Mouse (Mus musculus) kidney, postnatal 36 days (tissue): ENCODE results near the gene Syt8.
"Not testable (repeated sequence)": the region's sequence is repeated elsewhere in the genome, so short reads cannot be mapped to it uniquely, and the experiment has no call there.

Source experiments
- DNase-seq, 2 experiments: peaks; one replicate each; pipeline ENCODE4 v3.0.0; 2021 to 2022; ENCODE audit warnings: mixed read lengths in 2 of 2

Gene Syt8

DNA sequence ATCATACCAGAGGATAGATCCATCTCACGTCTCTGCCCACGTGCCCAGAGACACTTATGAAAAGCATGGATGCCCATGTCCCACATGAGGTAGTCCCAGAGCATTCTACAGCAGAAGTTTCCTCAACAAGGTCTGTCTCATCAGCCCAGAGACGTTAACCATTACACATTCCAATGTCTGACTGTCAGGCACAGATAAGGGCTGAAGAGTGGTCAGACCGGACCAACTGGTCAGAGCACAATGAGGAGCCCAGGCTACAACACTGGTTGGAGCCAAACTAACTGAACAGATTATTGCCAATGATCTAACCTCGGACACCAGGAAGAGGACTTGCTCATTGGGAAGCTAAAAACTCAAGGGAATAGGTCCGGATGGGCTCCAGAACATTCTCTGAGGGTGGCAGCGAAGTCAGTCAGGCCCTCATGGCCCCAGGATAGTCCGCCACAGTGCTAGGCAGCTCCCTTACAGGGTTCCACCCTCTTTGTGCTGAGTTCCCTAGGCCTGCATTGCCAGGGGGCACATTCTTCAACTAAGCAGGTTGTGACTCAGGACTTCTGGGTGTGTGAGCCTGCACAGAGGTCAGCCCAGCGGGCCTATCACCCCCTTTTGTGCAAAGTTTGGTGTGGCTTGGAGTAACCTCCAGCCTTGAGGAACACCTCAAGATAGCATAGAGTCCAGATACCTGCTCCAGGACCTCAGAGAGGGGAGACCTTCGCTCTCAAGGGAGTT lies at the start of gene Syt8:
TSS of gene Syt8 (plus strand) at position 714 of the 729 bp plus-strand sequence.
- no peak for DNase-seq

DNA sequence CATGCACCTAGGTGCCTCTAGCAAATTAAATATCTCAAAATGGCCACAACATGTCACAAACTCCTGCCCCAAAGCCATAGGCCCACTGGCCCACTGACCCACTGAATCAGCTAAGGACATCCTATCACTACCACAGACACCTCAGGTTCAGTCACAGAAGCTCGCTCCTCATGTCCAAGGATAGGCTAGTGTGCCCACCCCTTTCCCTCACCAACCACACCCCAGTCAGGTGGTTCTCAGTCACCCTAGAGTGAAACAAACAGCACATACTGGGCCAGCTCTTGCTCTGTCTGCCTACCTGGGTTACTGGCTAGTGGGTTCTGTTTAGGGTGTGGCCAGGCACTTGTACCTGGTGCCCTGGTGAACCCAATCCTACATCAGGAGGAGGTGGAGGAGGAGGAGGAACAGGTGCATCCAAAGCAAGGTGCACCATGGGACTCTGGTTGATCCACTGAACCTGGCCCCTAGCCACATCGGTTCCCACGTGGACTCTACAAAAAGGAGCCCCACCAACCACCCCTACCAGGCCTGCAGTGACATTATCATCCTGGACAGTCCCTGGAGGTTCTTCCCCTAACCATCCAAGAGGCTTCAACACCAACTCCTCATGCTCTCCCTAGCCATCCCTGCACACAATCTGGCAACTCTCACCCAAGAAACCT lies 48.8 kb upstream of the Syt8 start:
- no peak for DNase-seq

DNA sequence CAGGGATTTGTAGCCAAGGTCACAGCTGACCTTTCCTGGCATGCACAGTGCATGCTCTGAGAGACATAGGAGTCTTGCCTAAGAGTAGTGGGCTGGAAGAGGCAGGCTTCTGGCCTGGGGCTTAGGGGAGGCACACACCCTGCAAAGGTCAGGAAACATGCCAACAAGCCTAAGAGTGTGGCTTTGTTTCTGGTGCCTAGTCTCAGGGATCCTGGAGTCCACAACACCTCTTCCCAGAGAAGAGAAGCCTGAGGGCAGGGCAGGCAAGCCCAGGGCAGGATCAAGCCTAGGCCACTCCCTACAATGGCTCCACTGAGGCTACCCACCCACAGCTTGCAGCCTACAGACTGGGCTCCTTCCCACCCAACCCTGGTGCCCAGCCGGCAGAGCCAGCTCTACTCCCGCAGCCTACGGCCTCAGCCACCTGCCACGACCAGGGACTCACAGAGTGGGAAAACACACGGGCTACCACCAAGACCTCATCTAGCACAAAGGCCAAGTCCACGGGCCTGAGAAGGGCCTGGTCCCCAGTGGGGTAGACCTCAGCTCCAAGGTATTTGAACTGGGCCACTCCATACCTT lies 47.9 kb upstream of the Syt8 start:
- DNase-seq, result peak; percentile 33 to 47

DNA sequence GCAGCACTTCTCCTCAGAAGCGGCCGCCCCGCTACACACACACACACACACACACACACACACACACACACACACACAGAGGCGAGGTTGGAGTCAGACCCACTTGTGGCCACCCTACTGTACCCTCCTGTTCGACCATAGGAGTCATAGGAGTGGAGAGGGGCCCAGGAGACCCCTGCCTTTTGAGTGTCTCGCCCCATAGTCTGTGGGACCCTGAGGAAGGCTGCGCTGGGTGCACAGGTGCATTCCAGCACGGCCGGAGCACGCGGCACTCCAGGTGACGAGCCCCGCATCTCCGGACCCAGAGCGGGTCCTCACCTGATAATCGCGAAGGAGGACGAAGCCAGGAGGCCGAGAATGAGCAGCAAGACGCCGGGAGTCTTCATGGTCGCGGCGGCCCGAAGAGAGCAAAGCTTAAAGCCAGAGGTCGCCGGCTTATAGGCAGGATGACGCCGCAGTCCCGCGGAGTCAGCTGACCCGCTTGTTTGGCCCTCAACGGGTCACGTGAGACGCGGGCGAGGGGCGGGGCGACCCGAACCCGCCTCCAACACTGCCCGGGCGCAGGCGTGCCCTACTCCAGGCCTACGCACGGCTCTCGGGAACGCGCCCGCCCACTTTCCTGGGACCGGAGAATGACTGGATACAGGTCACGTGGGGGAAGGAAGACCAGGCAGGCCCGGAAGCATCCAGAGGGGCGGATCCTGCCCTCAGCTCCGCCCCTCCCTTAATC lies 47.1 kb upstream of the Syt8 start, which contains the start of gene Ctsd:
TSS of gene Ctsd (minus strand) at position 620 of the 730 bp plus-strand sequence.
- DNase-seq, result peak; percentile 99 to 100

DNA sequence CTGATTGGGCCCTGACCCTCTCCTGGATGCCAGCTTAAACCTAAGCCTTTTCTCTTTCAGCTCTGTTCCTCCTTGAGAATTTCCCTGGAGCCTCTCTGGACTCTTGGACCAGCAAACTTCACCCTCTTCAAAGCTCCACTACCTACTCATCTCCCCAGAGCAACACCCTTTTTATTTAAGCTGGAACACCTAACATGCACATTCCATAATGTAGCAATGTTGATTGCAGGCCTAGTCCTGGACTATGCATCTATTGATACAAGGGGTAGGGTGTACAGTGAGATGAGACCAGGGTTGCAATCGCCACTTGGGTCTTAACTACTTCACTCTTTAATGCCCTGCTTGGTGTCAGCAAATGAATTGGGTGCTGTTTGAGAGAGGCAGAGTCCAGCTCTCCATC lies 46.5 kb upstream of the Syt8 start:
- no peak for DNase-seq

DNA sequence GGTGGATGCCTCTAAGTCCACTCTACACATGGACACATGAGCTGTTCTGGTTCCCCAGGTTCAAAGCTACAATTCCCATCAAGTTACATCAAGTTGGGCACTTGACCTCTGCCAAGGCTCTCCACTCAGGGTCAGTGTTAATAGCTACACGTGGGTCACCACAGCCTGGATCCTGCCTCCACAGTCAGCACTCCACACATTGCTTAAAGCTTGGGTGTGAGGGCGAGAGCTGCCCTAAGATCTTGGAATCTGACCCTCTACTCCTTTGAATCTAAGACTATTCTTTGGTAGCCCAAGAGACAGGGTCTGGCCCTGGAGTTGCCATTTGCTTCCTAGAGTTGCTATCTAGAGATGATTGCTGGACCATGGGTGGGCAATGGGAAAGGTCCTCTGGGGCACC lies 45.9 kb upstream of the Syt8 start:
- DNase-seq, result no peak

DNA sequence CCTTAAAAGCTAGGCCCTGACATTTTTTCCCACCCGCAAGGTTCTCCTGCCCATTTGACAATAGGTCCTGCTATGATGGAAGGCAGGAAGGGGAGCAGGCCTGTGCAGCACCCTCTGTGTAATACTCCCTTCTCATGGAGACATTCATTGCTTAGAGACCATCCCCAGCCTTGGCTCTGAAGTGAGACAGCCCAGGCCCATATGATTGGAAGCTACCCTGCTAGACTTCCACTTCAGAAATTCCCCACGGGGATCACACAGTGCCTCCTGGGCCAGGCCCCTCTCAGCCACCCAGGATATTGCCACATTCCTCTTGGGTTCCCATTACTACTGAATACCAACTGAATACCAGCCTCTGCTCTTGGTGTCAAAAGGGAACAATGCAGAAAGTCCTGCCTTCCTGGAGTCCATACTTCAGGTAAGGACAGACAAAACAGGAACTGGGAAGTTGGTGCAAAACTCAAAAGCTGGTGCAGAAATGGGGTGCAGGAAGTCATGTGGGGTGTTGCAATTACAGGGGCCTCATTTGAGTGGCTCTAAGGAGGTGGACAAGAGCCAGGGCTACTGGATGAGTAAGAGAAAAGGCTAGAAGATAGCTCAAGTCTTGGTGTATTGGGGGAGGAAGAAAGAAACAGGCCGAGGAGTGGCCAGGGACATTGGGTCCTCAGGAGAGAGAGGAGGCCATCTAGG lies 44.5 kb upstream of the Syt8 start:
- DNase-seq, result no peak

DNA sequence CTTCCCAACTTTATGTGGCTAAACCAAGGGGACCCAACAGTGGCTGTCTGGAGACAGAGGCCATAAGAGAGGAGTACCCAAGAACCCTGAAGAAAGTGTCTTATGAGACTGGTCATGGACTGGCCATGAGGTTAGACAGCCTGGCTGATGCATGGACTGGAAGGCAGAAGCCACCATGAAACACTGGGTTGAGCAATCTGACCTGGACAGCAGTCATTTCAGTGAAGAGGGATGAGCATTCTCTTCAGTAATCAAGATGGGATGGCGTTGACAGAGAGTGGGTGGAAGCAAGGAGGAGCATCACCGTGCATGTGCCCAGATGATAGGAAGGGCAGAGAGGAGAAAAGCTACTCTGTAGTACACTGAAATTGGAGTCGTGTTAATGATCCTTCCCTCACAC lies 43.5 kb upstream of the Syt8 start:
- DNase-seq, result no peak

DNA sequence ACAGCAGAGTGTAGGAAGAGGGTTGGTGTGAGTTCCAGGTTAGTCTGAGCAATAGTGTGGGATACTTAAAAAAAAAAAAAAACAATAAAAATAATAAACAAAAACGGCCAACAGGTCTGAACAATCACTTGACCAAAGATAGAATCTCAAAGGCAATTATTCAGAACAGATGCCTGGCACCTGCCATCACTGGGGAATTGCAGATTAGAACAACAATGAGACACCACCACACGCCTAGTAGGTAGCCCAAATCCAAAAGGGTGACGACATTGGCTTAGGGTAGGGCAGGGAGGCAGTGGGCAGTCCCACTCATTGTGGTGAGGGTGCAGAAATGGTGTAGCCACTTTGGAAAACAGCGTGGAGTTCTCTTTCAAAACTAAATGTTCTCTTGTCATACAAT lies 43.0 kb upstream of the Syt8 start:
- no peak for DNase-seq

DNA sequence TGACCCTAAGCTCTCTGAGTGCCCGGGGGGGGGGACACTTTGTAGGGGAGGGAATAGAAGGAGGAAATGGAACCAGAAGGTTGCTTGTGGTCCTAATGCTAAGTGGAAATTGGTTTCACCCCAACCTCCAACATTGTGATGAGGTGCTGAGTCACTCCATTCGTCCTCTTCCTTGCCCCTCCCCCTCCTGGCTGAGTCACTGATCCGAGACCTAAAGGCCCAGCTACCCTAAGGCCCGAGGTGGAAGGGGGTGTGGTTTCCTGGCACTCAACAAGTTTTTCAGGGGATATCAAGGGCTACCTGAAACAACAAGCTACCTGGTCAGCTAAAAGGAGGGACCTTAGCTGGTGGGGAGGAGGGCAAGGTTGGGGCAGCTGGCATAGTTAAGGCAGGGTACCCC lies 41.5 kb upstream of the Syt8 start:
- DNase-seq, result peak; percentile 70 to 77

DNA sequence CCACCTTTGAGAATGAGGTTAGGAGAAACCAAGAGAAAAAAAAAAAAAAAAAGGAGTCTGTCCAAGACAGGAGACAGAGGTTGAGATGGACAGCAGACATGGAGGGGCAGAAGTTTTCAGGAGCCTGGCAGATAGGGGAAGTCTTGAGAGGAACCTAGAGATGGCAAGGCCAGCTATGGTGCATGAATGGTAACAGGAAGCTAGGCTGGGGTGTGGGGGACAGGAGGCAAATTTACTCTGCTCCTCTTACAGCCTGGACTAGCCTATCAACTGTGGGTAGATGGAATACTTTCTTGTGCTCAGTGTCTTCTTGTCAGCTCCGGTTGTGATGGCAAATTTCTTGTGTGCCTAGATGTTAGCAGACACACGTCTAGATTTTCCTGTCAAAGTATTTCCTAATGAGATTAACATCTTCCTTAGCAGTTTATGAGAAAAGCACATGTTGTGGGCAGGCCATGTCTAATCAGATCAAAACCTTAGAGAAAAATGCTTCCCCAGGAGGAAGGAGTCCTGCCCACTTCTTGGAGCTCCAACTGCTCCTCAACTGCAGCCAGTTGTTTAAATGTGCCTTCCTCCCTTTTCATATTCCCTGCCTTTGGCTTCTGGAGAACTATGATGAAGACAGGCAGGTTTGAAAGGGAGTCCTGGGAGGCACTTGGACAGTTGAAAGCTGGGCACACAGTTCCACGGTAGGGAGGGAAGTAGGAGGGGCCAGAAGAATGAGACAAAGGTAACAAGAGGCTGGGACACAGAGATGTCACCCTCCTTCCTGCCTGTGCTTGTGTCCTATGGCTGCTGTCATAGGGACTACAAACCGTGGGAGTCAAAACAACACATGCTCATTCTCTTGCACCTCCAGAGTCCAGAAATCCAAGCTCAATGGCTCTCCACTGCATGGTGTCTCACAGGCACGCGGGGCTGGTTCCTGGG lies 40.1 kb upstream of the Syt8 start:
- DNase-seq, result no peak

DNA sequence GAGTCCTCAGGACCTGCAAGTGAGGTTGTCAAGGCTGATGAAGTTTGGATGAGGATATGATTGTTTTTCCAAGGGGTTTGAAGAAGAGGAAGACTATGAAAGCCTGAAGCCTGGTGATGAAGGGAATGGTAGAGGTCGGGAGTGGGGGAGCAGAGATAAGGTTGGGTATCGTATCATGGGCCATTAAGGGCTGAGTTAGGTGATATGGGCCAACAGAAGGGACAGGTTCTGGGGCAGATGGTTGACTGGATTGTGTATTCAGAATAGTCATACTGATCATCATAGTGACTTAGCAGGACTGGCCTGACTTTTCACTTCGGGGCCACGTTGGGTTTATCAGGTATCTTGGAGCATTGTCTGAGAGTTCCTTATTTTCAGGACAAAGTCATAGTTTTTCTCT lies 39.2 kb upstream of the Syt8 start:
- no peak for DNase-seq

DNA sequence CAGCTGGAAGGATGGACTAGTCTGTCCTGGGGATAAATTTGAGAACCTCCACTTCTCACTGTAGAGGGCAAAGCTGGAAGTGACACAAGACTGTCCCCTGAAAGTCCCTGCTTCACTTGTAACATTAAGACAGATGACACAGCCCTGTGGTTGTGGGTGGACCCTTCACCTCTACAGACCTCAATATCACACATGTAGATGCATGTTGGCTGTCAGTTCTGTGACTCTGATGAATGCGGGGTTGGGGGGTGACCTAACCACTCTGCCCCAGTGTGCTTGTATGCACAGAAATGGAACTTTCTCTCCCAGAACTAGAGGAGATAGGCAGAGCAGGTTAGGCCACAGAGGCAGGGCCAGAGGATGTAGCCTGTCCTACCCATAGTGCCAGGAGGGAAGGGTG lies 38.0 kb upstream of the Syt8 start:
- no peak for DNase-seq

DNA sequence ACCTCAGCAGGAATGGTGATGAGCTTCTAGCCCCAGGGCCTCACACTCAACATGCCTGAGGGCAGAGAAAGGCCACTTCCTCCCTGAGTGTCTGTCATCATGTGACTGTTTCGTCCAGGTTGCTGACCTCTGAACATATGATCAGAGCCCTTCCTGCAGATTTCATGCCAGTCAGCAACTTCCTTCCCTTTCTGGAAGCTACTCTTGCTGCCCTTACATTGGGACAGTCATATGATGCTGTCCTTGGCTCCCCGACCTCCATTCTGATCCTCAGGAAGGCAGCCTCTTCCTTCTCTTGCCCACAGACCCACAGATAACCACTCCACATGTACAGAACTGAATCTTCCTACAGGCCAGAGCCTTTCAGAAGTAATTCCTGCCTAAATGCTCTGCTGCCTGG lies 36.6 kb upstream of the Syt8 start:
- DNase-seq, result peak; percentile 46 to 54

DNA sequence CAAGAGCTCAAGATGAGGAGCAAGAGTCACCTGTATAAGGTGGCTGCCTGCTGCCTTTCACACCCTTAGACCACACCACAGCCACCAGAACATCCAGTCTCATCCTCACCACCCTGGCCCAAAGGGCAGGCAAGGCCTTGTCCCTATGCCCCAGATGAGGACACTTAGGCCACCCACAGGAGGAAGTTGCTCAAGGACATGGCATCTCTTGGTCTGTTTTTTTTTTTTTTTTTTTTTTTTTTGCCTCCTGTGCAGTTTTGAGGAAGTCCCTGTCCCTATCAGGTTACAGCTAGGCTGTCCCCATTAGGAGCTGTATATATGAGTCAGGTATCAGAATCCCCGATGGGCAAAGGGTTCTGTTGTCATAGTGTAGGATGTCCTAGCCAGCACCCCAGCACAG lies 35.4 kb upstream of the Syt8 start:
- DNase-seq, result no peak

DNA sequence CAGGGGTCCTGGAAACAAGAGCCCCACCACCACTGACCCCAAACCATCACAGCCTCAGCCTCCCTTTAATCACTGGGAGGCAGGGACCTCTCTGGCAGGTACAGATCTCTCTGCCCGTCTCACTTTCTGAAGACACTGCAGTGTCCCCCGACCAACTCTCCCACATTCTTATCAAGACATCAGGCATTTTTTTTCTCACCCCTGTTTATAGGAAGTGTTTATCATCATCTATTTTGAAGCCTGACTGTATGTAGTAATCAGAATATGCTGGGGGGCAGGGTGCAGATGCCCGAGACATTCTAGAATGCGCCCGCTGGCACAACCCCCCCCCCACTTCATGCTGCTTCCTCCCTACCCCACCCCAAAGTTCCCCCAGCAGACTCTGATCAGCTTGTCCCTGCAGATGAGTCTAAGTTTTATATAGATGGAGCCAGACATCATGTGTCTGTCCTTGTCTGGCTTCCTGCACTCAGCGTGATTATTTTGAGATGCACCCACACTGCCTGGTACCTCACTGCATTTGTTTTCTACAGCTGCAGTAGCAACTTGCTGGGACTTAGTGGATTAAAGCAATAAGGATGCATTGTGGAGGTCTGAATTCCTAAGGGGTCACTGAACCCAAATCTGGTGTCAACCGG lies 34.4 kb upstream of the Syt8 start:
- DNase-seq, result no peak

DNA sequence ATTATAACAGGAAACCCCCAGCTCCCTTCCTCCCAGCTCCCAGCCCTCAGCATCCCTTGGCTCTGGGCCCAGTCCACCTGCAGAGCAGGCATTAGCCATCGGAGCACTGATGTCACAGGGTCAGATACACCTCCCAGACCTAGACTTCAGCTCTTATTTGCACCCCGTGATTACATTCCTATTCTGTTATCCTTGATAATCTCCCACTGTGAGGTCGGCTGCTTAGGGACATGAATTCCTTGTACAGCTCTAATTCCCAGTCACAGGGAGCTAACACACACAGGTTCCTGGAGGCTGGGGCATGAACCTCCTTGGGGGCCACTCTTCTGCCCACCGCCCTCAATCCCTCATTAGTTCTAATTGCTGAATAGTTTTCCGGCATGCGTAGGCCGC lies 33.9 kb upstream of the Syt8 start:
- DNase-seq, result peak; percentile 36 to 55

DNA sequence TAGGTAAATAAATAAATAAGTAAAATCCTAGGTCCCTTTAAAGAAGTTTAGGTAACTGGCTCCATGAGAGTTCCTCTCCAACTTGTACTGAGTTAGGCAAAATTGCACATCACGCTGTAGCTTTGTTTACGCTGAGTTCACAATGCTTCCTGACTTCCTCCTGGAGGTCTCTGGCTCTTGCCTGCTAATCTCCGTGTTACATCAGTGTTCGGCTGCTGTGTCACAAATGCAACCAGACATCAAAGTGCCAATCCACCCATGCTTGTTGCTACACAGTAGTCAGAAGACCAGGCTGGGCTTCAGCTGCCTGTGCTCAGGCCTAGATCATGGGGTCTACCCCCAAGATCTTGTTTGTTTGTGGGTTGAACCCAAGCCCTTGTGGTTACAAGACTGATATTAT lies 31.1 kb upstream of the Syt8 start:
- no peak for DNase-seq

DNA sequence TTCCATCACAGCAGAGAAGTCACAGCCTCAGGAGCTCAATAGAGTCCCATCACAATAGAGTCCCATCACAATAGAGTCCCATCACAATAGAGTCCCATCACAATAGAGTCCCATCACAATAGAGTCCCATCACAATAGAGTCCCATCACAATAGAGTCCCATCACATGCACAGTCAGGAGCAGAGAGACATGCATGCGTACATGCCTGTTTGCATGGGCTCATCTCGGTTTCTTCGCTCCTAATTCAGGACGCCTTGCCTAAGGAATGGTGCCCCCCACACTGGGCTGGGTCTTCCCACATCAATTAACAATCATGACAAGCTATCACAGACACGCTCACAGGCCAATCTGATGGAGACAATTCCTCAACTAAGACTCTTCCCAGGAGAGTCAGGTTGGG lies 29.5 kb upstream of the Syt8 start:
- not testable (repeated sequence) for DNase-seq

DNA sequence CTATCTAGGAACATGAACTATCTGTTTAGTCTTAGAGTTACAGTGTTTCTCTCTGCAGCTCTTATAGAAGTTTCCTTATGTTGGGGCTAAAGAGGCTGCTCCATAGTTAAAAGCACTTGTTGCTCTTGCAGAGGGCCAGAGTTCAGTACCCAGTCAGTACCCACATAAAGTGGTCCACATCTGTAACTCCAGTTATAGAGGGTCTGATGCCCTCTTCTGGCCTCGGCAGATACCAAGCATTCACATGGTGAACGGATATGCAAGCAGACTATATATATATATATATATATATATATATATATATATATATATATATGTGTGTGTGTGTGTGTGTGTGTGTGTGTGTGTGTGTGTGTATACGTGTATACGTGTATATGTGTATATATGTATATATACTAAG lies 26.7 kb upstream of the Syt8 start:
- no peak for DNase-seq

DNA sequence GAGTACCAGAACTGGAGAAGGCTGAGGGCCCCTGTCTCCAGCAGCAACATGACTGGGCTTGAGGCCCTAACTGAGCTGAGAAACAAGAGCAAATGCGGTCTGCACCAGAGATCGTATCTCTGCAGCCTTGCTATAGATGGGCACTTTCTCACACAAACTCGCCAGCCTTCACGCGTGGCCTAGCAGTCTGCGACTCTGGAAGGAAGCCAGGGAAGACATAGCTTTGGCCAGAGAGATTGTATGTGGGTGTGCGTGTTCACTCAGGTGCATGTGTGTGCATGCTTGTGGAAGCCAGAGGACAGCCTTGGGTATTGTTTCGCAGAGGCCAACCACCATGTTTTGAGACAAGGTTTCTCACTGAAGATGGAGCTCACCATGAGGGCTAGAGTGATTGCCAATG lies 26.0 kb upstream of the Syt8 start:
- DNase-seq, result no peak
